Mouse (Mus musculus) ES-Bruce4 (cell line): ENCODE measurements at regions not wholly inside any gene's neighbourhood (a gene's known extent, or its start where the extent isn't known, plus 50 kb on each side); places are given as distances from the start of the nearest gene placed in this dataset.

ENCODE experiments used
- H3K27ac ChIP-seq: 2 replicates; pipeline ENCODE4 v1.5.1; 2012; ENCODE audit warnings: low read length, inconsistent platforms; ENCODE audit not compliant: insufficient read depth
- H3K27me3 ChIP-seq: 2 replicates; pipeline ENCODE4 v1.6.1; 2012; ENCODE audit warnings: mild to moderate bottlenecking, low read length, inconsistent platforms; ENCODE audit not compliant: control insufficient read depth, poor library complexity, insufficient read depth, severe bottlenecking
- H3K36me3 ChIP-seq: 2 replicates; pipeline ENCODE4 v1.6.1; 2012; ENCODE audit warnings: inconsistent platforms, mild to moderate bottlenecking, low read length, moderate library complexity; ENCODE audit not compliant: control insufficient read depth, poor library complexity, insufficient read depth, severe bottlenecking
- H3K4me1 ChIP-seq: one replicate; pipeline ENCODE4 v1.8.1; 2011; ENCODE audit warnings: low read length; ENCODE audit not compliant: control insufficient read depth, insufficient read depth
- H3K4me3 ChIP-seq: 2 replicates; pipeline ENCODE4 v1.5.1; 2011; ENCODE audit warnings: low read depth, mild to moderate bottlenecking, low read length
- H3K9ac ChIP-seq: 2 replicates; pipeline ENCODE4 v1.6.1; 2012; ENCODE audit warnings: low read depth, mild to moderate bottlenecking, inconsistent platforms; ENCODE audit not compliant: poor library complexity, severe bottlenecking
- H3K9me3 ChIP-seq: replicated peaks from 2 replicates; pipeline ENCODE4 v1.6.1; 2012; ENCODE audit warnings: mild to moderate bottlenecking, low read length, inconsistent platforms; ENCODE audit not compliant: control insufficient read depth, poor library complexity, insufficient read depth, severe bottlenecking
- CTCF ChIP-seq: IDR thresholded peaks from one replicate; pipeline ENCODE4 v1.8.1; 2011; ENCODE audit warnings: low read depth, low read length
- EP300 ChIP-seq: IDR thresholded peaks from 2 replicates; pipeline ENCODE4 v1.6.1; 2011; ENCODE audit warnings: low read depth, low read length; ENCODE audit not compliant: insufficient read depth
- POLR2A ChIP-seq: IDR thresholded peaks from one replicate; pipeline ENCODE4 v1.8.1; 2011; ENCODE audit warnings: low read length; ENCODE audit not compliant: insufficient read depth

DNA sequence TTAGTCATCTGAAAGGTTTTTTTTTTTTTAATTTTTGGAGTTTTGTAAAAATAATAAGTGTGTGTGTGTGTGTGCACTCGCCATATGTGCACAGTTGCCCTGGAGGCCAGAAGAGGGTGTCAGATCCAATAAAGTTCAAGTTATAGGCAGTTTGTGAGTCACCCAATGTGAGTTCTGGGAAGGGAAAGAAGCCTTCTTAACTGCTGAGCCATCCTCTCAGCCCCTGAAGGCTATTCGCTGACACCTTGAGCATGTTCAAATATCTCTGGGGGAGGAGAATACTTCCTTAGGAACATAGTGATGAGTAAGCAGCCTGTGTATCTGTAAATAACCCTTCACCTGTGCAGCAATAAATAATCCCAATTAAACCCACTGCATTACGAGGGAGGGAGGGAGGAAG is 177.1 kb upstream of the Trib2 start:
- Histone ChIP-seq H3K9ac (no peak overlapping the region), H3K4me1 (no peaks in the 10 kb centered on the region), H3K9me3 (no peaks in the 10 kb centered on the region), H3K27ac (no peak overlapping the region), H3K27me3 (no peaks in the 10 kb centered on the region), H3K4me3 (no peak overlapping the region), H3K36me3 (peaks cover 4% of the 10 kb centered on the region; the same call in 1 of the 2 replicates)
- TF ChIP-seq CTCF (no peak), EP300 (no peak), POLR2A (no peak)

- no peak overlapping the region for H3K9ac ChIP-seq
- no peaks in the 10 kb centered on the region for H3K4me1 ChIP-seq
- H3K36me3 ChIP-seq, result no peaks in the 10 kb centered on the region
- H3K4me3 ChIP-seq, result no peak overlapping the region
- no peaks in the 10 kb centered on the region for H3K27me3 ChIP-seq
- H3K27ac ChIP-seq, result no peak overlapping the region
- H3K9me3 ChIP-seq, result no peaks in the 10 kb centered on the region
- TF ChIP-seq EP300, result no peak
- TF ChIP-seq POLR2A, result no peak
- no peak for TF ChIP-seq CTCF
Measured at GRCm38 (mm10) chr12:15986351-15986750, 169.6 kb upstream of the Trib2 start.

DNA sequence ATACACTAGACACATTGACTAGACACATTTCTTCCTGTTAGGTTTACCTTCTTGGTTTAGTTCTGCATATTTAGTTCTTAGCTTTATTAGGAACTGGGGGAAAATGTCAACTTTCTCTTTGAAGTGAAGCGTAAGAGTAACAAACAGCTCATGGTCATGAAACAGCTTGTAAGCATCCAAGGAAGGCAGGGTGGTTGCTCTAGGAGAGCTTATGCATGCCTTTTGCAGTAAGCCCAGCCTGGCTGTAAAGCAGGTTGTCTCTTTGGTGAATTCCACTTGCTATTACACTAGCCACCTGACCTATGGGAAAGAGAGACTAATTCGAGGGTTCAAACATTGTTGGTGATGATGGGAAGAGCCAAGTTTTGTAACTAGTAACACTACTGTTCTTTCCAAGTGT is 168.9 kb upstream of the Trib2 start:
- no peaks in the 10 kb centered on the region for H3K27me3 ChIP-seq
- no peaks in the 10 kb centered on the region for H3K36me3 ChIP-seq
- no peak overlapping the region for H3K27ac ChIP-seq
- H3K9me3 ChIP-seq, result no peaks in the 10 kb centered on the region
- no peak for TF ChIP-seq CTCF
- no peak for TF ChIP-seq POLR2A
- no peak for TF ChIP-seq EP300
- no peaks in the 10 kb centered on the region for H3K4me1 ChIP-seq
- H3K9ac ChIP-seq, result no peak overlapping the region
- no peak overlapping the region for H3K4me3 ChIP-seq

DNA sequence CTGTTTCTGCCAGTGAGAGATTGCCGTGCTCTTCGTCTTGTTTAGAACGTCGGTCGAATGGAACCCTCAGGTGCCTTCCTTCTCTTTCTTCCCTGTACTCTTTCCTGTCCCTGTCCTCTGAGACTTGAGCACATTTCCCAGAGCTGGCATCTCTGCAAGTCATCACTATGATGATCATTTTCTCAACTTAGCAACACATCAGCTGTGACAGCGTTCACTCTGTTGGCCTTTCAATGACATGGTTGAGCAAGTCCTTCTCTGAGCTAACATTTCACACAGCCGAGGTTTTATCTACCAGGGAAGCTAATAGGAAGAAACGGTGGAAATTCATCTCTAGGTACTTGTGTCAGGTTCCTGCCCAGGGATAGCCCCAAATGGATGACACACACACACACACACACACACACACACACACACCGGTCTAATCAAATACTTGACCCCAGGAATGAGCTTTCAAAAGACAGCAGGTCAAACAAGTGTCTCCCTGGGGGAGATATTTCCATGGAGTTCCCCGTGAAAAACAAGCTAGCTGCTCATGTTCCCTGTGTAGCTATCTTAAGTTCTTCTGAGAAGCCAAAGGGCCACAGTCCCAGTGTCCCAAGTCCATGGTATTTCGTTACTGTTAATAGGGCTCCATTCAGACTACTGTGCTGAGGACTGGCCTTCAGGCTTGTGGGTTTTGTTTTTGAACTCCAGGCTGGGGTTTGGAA is 167.0 kb upstream of the Trib2 start:
- Histone ChIP-seq H3K9ac (no peak overlapping the region), H3K9me3 (no peaks in the 10 kb centered on the region), H3K36me3 (no peaks in the 10 kb centered on the region), H3K27me3 (no peaks in the 10 kb centered on the region), H3K27ac (no peak overlapping the region), H3K4me1 (no peaks in the 10 kb centered on the region), H3K4me3 (no peak overlapping the region)
- TF ChIP-seq POLR2A, result no peak
- no peak for TF ChIP-seq EP300
- no peak for TF ChIP-seq CTCF

DNA sequence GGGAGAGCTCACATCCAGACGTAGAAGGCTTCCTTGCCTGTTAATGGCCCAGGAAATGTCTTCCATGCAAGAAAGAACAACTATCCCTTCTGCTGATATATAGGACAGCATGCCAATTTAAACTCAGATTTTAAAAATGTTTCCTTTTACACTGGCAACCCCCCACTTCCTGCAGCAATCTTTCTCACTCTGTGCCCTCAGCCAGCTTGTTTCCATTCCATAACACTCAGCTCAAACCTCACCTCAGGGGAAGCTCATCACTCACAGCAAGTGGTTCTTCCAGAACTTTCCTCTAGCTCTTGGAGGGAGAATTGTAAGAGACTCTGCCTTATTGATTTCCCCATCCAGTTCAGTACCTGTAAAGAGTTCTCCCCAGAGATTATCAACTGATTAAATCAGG is 165.0 kb upstream of the Trib2 start:
- H3K4me3 ChIP-seq, result no peak overlapping the region
- TF ChIP-seq POLR2A, result no peak
- TF ChIP-seq EP300, result no peak
- no peak for TF ChIP-seq CTCF
- H3K27me3 ChIP-seq, result no peaks in the 10 kb centered on the region
- H3K4me1 ChIP-seq, result no peaks in the 10 kb centered on the region
- H3K9ac ChIP-seq, result no peak overlapping the region
- H3K9me3 ChIP-seq, result no peaks in the 10 kb centered on the region
- no peak overlapping the region for H3K27ac ChIP-seq
- H3K36me3 ChIP-seq, result no peaks in the 10 kb centered on the region

DNA sequence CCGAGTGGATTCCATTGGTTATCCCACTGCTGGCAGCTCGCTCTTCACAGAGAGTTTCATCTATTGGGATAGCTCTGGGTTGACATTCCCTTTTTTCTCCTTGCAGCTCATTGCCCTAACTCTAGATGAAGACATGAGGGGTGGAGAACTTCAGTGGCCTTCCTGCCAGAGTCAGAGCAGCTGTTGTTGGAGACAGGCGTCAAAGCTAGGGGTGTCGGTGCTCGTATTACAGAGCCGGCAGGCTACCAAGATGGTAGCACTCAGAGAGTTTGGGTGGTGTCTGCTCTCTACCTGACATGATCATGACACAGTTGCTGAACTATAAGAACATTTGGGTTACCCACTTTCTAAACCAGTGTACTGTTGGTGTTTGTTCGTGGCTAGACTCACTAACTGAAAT is 162.5 kb upstream of the Trib2 start:
- H3K9me3 ChIP-seq, result no peaks in the 10 kb centered on the region

More for the DNA sequence above, 162.5 kb upstream of the Trib2 start:
- Histone ChIP-seq H3K27me3 (no peaks in the 10 kb centered on the region), H3K9ac (no peak overlapping the region), H3K36me3 (no peaks in the 10 kb centered on the region), H3K4me3 (no peak overlapping the region), H3K4me1 (no peaks in the 10 kb centered on the region), H3K27ac (no peak overlapping the region)
- TF ChIP-seq CTCF (no peak), POLR2A (no peak), EP300 (no peak)
